Mouse (Mus musculus) neural tube, embryonic 15.5 days (tissue): ENCODE measurements around the gene Smyd3. TPM values are rescaled to one million over a fixed set of nuclear protein-coding genes. Genes with fewer than 3 reads are reported as not detected.
"Not testable (repeated sequence)": the region's sequence is repeated elsewhere in the genome, so short reads cannot be mapped to it uniquely, and the experiment has no call there.

ENCODE experiments used
- ATAC-seq: fragments of 200-750 bp; cut with Nextera tagmentation; 2 replicates; pipeline ENCODE4 v1.8.0; 2017; ENCODE audit warnings: mild to moderate bottlenecking, moderate TSS enrichment, moderate library complexity; ENCODE audit not compliant: low FRiP score
- H3K27ac ChIP-seq: fragments of 300-500 bp; sonication (generic); replicated peaks from 2 replicates; pipeline ENCODE4 v1.5.1; 2015; ENCODE audit warnings: mild to moderate bottlenecking, inconsistent platforms
- H3K27me3 ChIP-seq: fragments of 300-500 bp; sonication (generic); replicated peaks from 2 replicates; pipeline ENCODE4 v1.6.1; 2015; ENCODE audit warnings: inconsistent platforms
- H3K36me3 ChIP-seq: fragments of 300-500 bp; sonication (generic); 2 replicates; pipeline ENCODE4 v1.6.1; 2015; ENCODE audit warnings: inconsistent platforms
- H3K4me1 ChIP-seq: fragments of 300-500 bp; sonication (generic); 2 replicates; pipeline ENCODE4 v1.6.1; 2015; ENCODE audit warnings: inconsistent platforms
- H3K4me2 ChIP-seq: fragments of 300-500 bp; sonication (generic); 2 replicates; pipeline ENCODE4 v1.6.1; 2015; ENCODE audit warnings: inconsistent platforms, mild to moderate bottlenecking, moderate library complexity
- H3K4me3 ChIP-seq: fragments of 300-500 bp; sonication (generic); replicated peaks from 2 replicates; pipeline ENCODE4 v1.5.1; 2015; ENCODE audit warnings: mild to moderate bottlenecking, inconsistent platforms
- H3K9ac ChIP-seq: fragments of 300-500 bp; sonication (generic); replicated peaks from 2 replicates; pipeline ENCODE4 v1.6.1; 2015; ENCODE audit warnings: mild to moderate bottlenecking, inconsistent platforms
- H3K9me3 ChIP-seq: fragments of 300-500 bp; sonication (generic); replicated peaks from 2 replicates; pipeline ENCODE4 v1.6.1; 2016; ENCODE audit warnings: inconsistent platforms
- WGBS: fragments of 180-500 bp; shearing (Covaris S2); methylation state at CpG from one replicate; pipeline ENCODE4 v1.1.7; 2015; ENCODE audit warnings: mixed read lengths; 5-methylcytosine and 5-hydroxymethylcytosine counted together
- polyA plus RNA-seq: library from polyadenylated mRNA; unstranded; fragments of >200 nt; fragmentation: Nextera tagmentation; extraction: Ambion mirVana; gene quantifications from 2 replicates; pipeline ENCODE4 v1.2.1, GENCODE M21; 2015

Gene Smyd3
- polyA plus RNA-seq, 1 experiment from 2014 or later = 26.0 TPM

GRCm38 (mm10) chr1:179313618-179314017, 204.2 kb downstream of the Smyd3 start:
- Histone ChIP-seq H3K27me3 (no peaks in the 10 kb centered on the region), H3K4me1 (no peaks in the 10 kb centered on the region; the same call in 1 of the 2 replicates), H3K9me3 (no peaks in the 10 kb centered on the region), H3K9ac (no peak overlapping the region), H3K4me3 (no peak overlapping the region), H3K36me3 (no peaks in the 10 kb centered on the region), H3K4me2 (no peak overlapping the region), H3K27ac (no peak overlapping the region)
- WGBS = 82% methylated on average over 5 of the region's 5 CpGs
- ATAC-seq = no peak

GRCm38 (mm10) chr1:179309487-179309886, 208.4 kb downstream of the Smyd3 start:
- Histone ChIP-seq H3K27me3 (no peaks in the 10 kb centered on the region), H3K4me1 (no peaks in the 10 kb centered on the region; the same call in 1 of the 2 replicates), H3K4me3 (no peak overlapping the region), H3K9ac (no peak overlapping the region), H3K9me3 (no peaks in the 10 kb centered on the region), H3K36me3 (no peaks in the 10 kb centered on the region), H3K4me2 (no peak overlapping the region), H3K27ac (no peak overlapping the region)
- ATAC-seq = no peak
- 53% methylated on average over 5 of the region's 5 CpGs for WGBS

GRCm38 (mm10) chr1:179302446-179303230, 215.2 kb downstream of the Smyd3 start:
- H3K4me3 ChIP-seq = no peak overlapping the region
- ATAC-seq = no peak
- no peak overlapping the region for H3K4me2 ChIP-seq
- no peak overlapping the region for H3K27ac ChIP-seq
- no peaks in the 10 kb centered on the region for H3K4me1 ChIP-seq
- 91% methylated on average over 13 of the region's 13 CpGs for WGBS
- H3K27me3 ChIP-seq = no peaks in the 10 kb centered on the region
- no peaks in the 10 kb centered on the region for H3K9me3 ChIP-seq
- no peaks in the 10 kb centered on the region for H3K36me3 ChIP-seq
- H3K9ac ChIP-seq = no peak overlapping the region

- Histone ChIP-seq H3K4me3 (no peak overlapping the region), H3K9ac (no peak overlapping the region), H3K27me3 (no peaks in the 10 kb centered on the region), H3K9me3 (no peaks in the 10 kb centered on the region), H3K36me3 (no peaks in the 10 kb centered on the region), H3K4me1 (0 out of 2 replicates have a peak, but pooled peaks cover 3% of the 10 kb centered on the region), H3K27ac (no peak overlapping the region), H3K4me2 (no peak overlapping the region)
- no peak for ATAC-seq
- 73% methylated on average over 6 of the region's 6 CpGs for WGBS
Measured at GRCm38 (mm10) chr1:179295626-179296025, 222.2 kb downstream of the Smyd3 start.

- H3K4me3 ChIP-seq = no peak overlapping the region
- 0 out of 2 replicates have a peak, but pooled peaks cover 3% of the 10 kb centered on the region for H3K4me1 ChIP-seq
- H3K9me3 ChIP-seq = no peaks in the 10 kb centered on the region
- no peak overlapping the region for H3K4me2 ChIP-seq
- H3K9ac ChIP-seq = no peak overlapping the region
- no peak for ATAC-seq
- H3K36me3 ChIP-seq = no peaks in the 10 kb centered on the region
- no peaks in the 10 kb centered on the region for H3K27me3 ChIP-seq
- H3K27ac ChIP-seq = no peak overlapping the region
- 62% methylated on average over 8 of the region's 8 CpGs for WGBS
Measured at GRCm38 (mm10) chr1:179293772-179294353, 224.0 kb downstream of the Smyd3 start.

GRCm38 (mm10) chr1:179290181-179290580, 227.7 kb downstream of the Smyd3 start:
- H3K27ac ChIP-seq, H3K9me3 ChIP-seq, H3K4me2 ChIP-seq, H3K4me3 ChIP-seq, ATAC-seq, H3K27me3 ChIP-seq, H3K4me1 ChIP-seq, H3K36me3 ChIP-seq, H3K9ac ChIP-seq: not testable (repeated sequence)
- WGBS = 92% methylated on average over 6 of the region's 6 CpGs

- H3K9ac ChIP-seq = no peak overlapping the region
- H3K27ac ChIP-seq = no peak overlapping the region
- WGBS = 94% methylated on average over 3 of the region's 3 CpGs
- H3K4me1 ChIP-seq = 0 out of 2 replicates have a peak, but pooled peaks cover 3% of the 10 kb centered on the region
- no peaks in the 10 kb centered on the region for H3K36me3 ChIP-seq
- H3K4me3 ChIP-seq = no peak overlapping the region
- H3K9me3 ChIP-seq = no peaks in the 10 kb centered on the region
- ATAC-seq = no peak
- no peak overlapping the region for H3K4me2 ChIP-seq
- no peaks in the 10 kb centered on the region for H3K27me3 ChIP-seq
Measured at GRCm38 (mm10) chr1:179289744-179290143, 228.1 kb downstream of the Smyd3 start.

GRCm38 (mm10) chr1:179286748-179287147, 231.1 kb downstream of the Smyd3 start:
- H3K27me3 ChIP-seq = no peaks in the 10 kb centered on the region
- ATAC-seq = no peak

GRCm38 (mm10) chr1:179282821-179283220, 235.0 kb downstream of the Smyd3 start:
- H3K9ac ChIP-seq = no peak overlapping the region
- no peaks in the 10 kb centered on the region for H3K27me3 ChIP-seq
- no peak overlapping the region for H3K4me3 ChIP-seq
- no peak overlapping the region for H3K4me2 ChIP-seq
- no peaks in the 10 kb centered on the region for H3K9me3 ChIP-seq
- H3K36me3 ChIP-seq = no peaks in the 10 kb centered on the region
- H3K4me1 ChIP-seq = 0 out of 2 replicates have a peak, but pooled peaks cover 17% of the 10 kb centered on the region
- ATAC-seq = no peak
- 76% methylated on average over 5 of the region's 5 CpGs for whole genome bisulfite sequencing
- H3K27ac ChIP-seq = no peak overlapping the region

More at GRCm38 (mm10) chr1:179286748-179287147, 231.1 kb downstream of the Smyd3 start:
- no peak overlapping the region for H3K27ac ChIP-seq
- no peaks in the 10 kb centered on the region for H3K36me3 ChIP-seq
- H3K4me3 ChIP-seq = no peak overlapping the region
- H3K9ac ChIP-seq = no peak overlapping the region
- no peaks in the 10 kb centered on the region for H3K9me3 ChIP-seq
- H3K4me1 ChIP-seq = 0 out of 2 replicates have a peak, but pooled peaks cover 12% of the 10 kb centered on the region
- 94% methylated on average over 6 of the region's 6 CpGs for WGBS
- no peak overlapping the region for H3K4me2 ChIP-seq

- Histone ChIP-seq H3K4me3 (no peak overlapping the region), H3K4me1 (0 out of 2 replicates have a peak, but pooled peaks cover 17% of the 10 kb centered on the region), H3K9ac (no peak overlapping the region), H3K4me2 (no peak overlapping the region), H3K9me3 (no peaks in the 10 kb centered on the region), H3K36me3 (no peaks in the 10 kb centered on the region), H3K27ac (peak overlapping the region; percentile 7), H3K27me3 (no peaks in the 10 kb centered on the region)
- peak; percentile 42; the same call in 1 of the 2 replicates for ATAC-seq
- WGBS = 44% methylated on average over 13 of the region's 13 CpGs
Measured at GRCm38 (mm10) chr1:179281401-179282121, 236.3 kb downstream of the Smyd3 start.

- no peaks in the 10 kb centered on the region for H3K36me3 ChIP-seq
- 98% methylated on average over 4 of the region's 4 CpGs for WGBS
- no peaks in the 10 kb centered on the region for H3K9me3 ChIP-seq
- no peaks in the 10 kb centered on the region for H3K27me3 ChIP-seq
- no peak overlapping the region for H3K4me2 ChIP-seq
- H3K4me1 ChIP-seq = 0 out of 2 replicates have a peak, but pooled peaks cover 17% of the 10 kb centered on the region
- H3K27ac ChIP-seq = no peak overlapping the region
- no peak overlapping the region for H3K9ac ChIP-seq
- no peak for ATAC-seq
- no peak overlapping the region for H3K4me3 ChIP-seq
Measured at GRCm38 (mm10) chr1:179279116-179279515, 238.7 kb downstream of the Smyd3 start.
